Mouse (Mus musculus): Measurements from ENCODE around the gene Tmem179.

The Tmem179 gene

DNA sequence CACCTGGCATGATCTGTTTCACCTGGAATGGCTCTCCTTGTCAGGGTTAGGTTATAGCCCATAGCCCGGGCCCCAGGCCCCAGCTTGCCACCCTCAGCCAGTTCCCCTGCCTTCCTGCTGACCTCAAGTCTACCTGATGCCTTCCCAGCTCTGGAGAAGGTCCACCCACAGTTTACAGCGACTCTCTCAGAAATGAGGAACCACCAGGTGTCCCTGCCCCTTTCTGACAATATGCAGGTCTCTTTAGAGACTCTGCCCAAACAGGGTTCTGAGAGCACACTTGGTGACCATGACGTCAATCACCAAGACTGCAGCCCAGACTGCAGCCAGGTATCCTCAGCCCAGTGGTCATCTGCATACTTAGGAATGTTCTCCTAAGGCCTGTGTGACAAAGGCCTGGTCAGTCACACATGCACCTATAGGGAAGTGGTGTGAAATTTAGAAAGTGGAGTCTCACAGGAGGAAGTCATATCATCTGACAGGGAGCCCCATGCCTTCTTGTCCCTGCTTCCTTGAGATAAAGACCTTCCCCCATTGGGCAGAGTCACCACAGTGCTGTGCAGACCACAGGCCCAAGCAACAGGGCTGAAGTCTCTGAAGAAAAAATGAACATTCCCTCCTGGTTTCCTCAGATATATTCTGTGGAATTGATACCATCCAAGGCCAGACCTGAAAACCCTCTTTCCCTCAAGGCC, 52.6 kb downstream of the Tmem179 start:
- no peak for DNase-seq (ENCODE audit: low spot score in 2 of 2)

DNA sequence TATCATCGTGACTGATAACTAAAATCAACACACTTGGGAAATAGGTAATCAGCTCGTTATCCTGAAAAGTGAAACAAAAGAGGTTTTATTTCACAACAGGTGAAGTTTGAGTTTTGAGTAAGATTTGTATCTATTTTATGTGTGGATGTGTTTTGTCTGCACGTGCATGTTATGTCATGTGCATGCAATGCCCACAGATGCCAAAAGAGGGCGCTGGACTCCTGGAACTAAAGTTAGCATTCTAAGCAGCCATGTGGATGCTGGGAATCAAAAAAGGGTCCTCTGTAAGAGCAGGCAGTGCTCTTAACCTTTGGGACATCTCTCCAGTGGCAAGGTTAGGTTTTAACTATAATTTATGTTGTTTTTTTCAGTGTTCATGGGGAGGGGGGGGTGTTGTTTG, 53.3 kb downstream of the Tmem179 start:
- DNase-seq (ENCODE audit: low spot score in 2 of 2) = no peak

DNA sequence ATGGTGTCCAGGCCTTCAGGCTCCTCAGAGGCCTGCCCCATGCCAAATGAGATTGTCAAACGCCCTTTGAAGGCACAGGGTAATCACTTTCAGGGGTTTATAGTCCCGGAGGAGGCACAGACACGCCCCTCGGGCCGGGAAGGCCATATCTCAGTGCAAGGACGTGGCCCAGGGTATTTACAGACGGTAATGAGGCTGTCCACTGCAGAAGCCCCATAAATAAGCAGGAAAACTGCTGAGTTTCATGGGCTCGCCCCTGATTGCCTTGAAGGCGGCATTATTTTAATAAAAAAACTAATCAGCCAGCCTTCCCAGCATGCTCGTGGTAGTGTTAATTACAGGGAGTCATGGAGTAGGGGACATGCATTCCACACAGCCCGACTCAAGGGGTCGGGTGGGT, 54.1 kb downstream of the Tmem179 start:
- DNase-seq (ENCODE audit: low spot score in 2 of 2) = no peak

DNA sequence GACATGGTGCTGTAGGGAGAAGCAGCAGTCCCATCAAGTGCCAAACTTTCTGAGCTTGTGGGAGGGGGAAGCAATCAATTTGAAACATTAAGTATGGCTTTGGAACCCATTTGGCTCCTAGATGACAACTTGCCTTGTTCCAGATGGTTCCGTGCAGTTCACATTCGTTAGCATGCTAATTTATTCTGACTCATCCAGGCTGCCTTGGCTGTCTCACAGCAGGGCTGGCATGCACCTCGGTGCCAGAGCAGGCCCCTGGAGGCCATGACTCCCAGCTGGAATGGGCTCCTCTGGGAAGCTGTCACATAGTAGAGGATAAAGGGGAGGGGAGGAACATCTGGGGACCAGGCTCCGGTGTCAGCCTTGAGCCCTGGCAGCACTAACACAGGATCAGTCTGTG, 58.7 kb downstream of the Tmem179 start:
- DNase-seq (ENCODE audit: low spot score in 2 of 2) = peak in 1 of 2 experiments; percentile 59

DNA sequence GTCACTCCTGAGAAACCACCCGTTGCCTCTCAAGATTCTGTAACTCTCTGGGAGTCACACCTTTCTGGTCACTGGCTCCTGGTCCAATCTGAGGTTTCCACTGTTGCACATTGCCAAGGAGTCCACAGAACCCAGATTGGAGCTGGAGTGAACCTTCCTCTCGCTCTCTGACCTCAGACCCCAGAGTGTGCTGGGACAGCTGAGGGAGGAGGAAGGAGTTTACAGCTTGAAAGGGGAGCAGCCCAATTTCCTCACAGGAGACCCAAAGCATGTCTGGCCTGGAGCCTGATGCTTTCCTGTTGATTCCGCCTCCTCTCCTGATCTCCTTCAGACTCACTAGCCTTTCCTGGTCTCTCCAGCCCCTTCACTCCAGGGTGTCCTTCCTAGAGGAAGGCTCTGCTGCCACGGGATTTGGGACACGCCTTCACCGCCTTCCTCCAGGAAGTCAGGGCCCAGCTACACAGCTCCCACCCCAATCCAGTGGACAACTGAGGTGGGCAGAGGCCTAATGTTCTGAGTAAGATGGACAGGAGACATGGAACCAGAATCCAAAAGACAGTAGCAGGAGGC, 60.3 kb downstream of the Tmem179 start:
- DNase-seq (ENCODE audit: low spot score in 2 of 2) = no peak

DNA sequence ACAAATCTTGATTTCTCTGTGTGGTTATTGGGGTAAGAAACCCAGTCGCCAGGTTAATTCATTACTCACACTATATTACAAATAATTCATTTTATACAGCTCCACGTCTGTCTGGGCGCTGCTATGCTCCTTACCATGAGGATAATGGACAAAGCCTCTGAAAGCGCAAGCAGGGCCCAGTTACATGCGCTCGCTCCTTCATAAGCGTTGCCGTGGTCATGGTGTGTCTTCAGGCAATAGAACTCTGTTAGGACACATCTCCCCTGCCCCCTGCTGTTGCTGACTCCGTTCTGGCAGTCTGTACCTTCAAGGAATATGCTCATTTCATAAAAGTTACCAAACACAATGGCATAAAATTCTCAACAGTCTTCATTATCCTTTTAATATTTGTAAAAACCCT, 64.7 kb downstream of the Tmem179 start:
- DNase-seq (ENCODE audit: low spot score in 2 of 2) = no peak

DNA sequence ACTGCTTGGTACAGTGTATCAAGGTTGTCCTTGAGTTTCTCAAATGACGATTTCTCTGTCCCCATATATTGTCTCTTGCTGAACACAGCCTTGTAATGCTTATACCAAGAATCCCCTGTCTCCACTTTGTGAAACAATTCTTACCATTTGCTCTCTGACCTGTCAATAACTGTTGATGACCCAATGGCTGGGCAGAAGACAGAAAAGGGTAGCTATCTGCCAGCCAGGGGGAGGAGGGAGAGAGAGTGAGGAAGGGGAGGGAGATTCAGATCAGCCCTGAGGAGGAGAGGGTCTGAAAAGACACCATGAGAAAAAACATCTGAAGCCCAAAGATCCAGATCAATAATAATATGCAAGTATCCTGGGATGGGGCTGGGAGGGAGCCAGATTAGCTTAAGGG, 65.2 kb downstream of the Tmem179 start:
- no peak for DNase-seq (ENCODE audit: low spot score in 2 of 2)

DNA sequence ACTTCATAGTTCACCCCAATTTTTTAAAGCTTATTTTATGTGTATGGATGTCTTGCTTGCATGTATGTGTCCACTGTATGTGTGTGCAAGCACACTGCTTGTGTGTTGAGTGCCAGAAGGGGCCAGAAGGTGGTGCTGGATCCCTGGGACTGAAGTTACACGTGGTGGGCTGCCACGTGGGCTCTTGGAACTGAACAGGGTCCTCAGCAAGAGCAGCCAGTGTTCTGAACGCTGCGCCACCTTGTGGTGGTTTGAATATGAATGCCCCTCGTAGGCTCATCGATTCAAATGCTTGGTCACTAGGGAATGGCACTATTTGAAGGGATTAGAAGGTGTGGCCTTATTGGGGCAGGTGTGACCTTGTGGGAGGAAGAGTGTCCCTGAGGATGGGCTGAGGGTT, 65.7 kb downstream of the Tmem179 start:
- peak in 1 of 2 experiments; percentile 63 for DNase-seq (ENCODE audit: low spot score in 2 of 2)

Measured in cerebellum, postnatal 4 days (tissue).